Mouse (Mus musculus) thymus, adult 2 months (tissue): ENCODE data around the gene Rsph14.

Experiments used
- CTCF ChIP-seq: fragments of 200-500 bp; IDR thresholded peaks from 2 replicates; pipeline ENCODE4 v1.5.1; 2012; ENCODE audit warnings: mild to moderate bottlenecking, control low read depth, low read length, moderate library complexity, borderline replicate concordance; ENCODE audit not compliant: control insufficient read depth, poor library complexity, insufficient read depth; ENCODE audit errors: extremely low read depth
- POLR2A ChIP-seq: fragments of 200-500 bp; IDR thresholded peaks from 2 replicates; pipeline ENCODE4 v1.6.1; 2012; ENCODE audit warnings: mild to moderate bottlenecking, low read length, control low read depth, moderate library complexity; ENCODE audit not compliant: control insufficient read depth, poor library complexity, insufficient read depth; ENCODE audit errors: extremely low read depth

DNA sequence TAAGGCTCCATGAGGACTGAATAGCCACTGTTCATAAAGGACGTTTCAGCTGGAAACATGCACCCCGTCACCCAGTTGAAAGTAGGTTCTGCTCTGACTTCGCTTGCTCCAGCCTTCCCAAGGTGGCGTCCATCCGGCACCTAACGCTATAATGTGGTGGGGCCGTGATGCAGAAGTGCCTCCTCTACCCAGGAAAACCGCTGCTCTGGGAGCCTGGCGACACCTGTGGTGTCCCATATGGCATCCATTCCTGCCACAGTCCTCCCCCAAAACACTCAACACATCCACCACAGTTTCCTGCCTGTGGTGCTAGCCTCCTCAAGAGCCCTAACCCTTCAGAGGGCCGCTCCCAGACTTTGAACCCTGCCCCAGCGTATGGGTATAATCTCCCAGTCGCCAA lies 51.2 kb downstream of the Rsph14 start:
- no peak for TF ChIP-seq POLR2A
- TF ChIP-seq CTCF, result no peak
